Mouse (Mus musculus): ENCODE measurements around the gene Ftsj1. TPM values are rescaled to one million over a fixed set of nuclear protein-coding genes. Genes with fewer than 3 reads are reported as not detected.

Gene Ftsj1
- polyA plus RNA-seq, 1 experiment from 2014 or later: 42.8 TPM

DNA sequence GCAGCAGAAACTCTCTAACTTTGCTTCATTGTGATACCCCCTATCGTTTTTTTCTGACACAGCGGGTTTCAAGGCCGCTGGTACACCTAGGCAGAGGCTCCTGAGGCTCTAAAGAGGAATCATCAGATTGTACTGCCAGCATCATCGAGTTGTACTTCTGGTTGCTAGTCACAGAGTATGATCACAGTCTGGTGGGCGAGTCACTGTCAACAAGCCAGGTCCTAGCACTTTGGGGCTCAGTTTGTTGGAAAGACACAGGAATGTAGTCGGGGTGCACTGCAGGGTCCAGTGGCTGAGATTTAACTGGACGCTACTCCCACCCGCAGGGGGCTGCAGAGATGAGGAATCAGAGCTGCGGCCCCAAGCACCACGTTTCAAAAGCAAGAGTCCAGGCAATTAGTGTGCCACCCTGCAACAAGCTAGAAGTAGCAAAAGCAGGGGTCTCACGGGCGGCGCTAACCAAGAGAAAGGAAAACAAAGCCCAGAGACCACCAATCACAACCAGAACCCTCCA is 60.0 kb downstream of the Ftsj1 start:
- Histone ChIP-seq H3K9me3 (ENCODE audit: control insufficient read depth, low read length) (no peaks in the 10 kb centered on the region), H3K36me3 (ENCODE audit: control insufficient read depth, insufficient read depth, low read length) (no peaks in the 10 kb centered on the region), H3K4me2 (replicated peaks; ENCODE audit: low read depth, low read length) (peak overlapping the region; percentile 64), H3K27me3 (ENCODE audit: control insufficient read depth, insufficient read depth, low read length) (no peaks in the 10 kb centered on the region), H3K9ac (ENCODE audit: low read depth, low read length) (peak overlapping the region; percentile 55), H3K4me1 (replicated peaks; ENCODE audit: control insufficient read depth, insufficient read depth, low read length) (no peaks in the 10 kb centered on the region), H3K4me3 (ENCODE audit: low read depth, low read length) (peak overlapping the region; percentile 48), H3K27ac (ENCODE audit: low read depth, low read length) (peak overlapping the region; percentile 71)
- no peak for DNase-seq (ENCODE audit: low spot score)
- 15% methylated on average over 13 of the region's 13 CpGs for WGBS
- ATAC-seq (ENCODE audit: low FRiP score): peak; percentile 6

Other genes with a start within 250 kb of the Ftsj1 start
- not detected in 2 replicates for gene Glod5, start 233.9 kb downstream of the Ftsj1 start, polyA plus RNA-seq (2014; fragmentation: Nextera tagmentation; extraction: Ambion mirVana)
- 59.8 and 68.7 TPM in 2 replicates for gene Suv39h1, start 177.6 kb downstream of the Ftsj1 start, polyA plus RNA-seq (2014; fragmentation: Nextera tagmentation; extraction: Ambion mirVana)
- 0.49 and 0.91 TPM in 2 replicates for gene Was, start 161.9 kb downstream of the Ftsj1 start, polyA plus RNA-seq (2014; fragmentation: Nextera tagmentation; extraction: Ambion mirVana)
- gene Wdr13, start 119.5 kb downstream of the Ftsj1 start, polyA plus RNA-seq (2014; fragmentation: Nextera tagmentation; extraction: Ambion mirVana): 25.6 and 30.8 TPM in 2 replicates
- gene Rbm3, start 106.5 kb downstream of the Ftsj1 start, polyA plus RNA-seq (2014; fragmentation: Nextera tagmentation; extraction: Ambion mirVana): 450 and 452 TPM in 2 replicates
- 10.5 and 13.2 TPM in 2 replicates for gene Tbc1d25, start 76.2 kb downstream of the Ftsj1 start, polyA plus RNA-seq (2014; fragmentation: Nextera tagmentation; extraction: Ambion mirVana)
- gene Ebp, start 58.9 kb downstream of the Ftsj1 start, polyA plus RNA-seq (2014; fragmentation: Nextera tagmentation; extraction: Ambion mirVana): 38.1 and 39.3 TPM in 2 replicates
- 20.3 and 20.4 TPM in 2 replicates for gene Porcn, start 45.9 kb downstream of the Ftsj1 start, polyA plus RNA-seq (2014; fragmentation: Nextera tagmentation; extraction: Ambion mirVana)
- 5.5 and 5.7 TPM in 2 replicates for gene Slc38a5, start 18.7 kb upstream of the Ftsj1 start, polyA plus RNA-seq (2014; fragmentation: Nextera tagmentation; extraction: Ambion mirVana)
- not detected in 2 replicates for gene Ssxb10, start 75.0 kb upstream of the Ftsj1 start, polyA plus RNA-seq (2014; fragmentation: Nextera tagmentation; extraction: Ambion mirVana)
- not detected in 2 replicates for gene Ssxb9, start 114.6 kb upstream of the Ftsj1 start, polyA plus RNA-seq (2014; fragmentation: Nextera tagmentation; extraction: Ambion mirVana)
- gene Ssxb1, start 160.9 kb upstream of the Ftsj1 start, polyA plus RNA-seq (2014; fragmentation: Nextera tagmentation; extraction: Ambion mirVana): not detected in 2 replicates
- gene Ssxb2, start 209.3 kb upstream of the Ftsj1 start, polyA plus RNA-seq (2014; fragmentation: Nextera tagmentation; extraction: Ambion mirVana): not detected in 2 replicates